Mouse (Mus musculus) hindbrain, embryonic 11.5 days (tissue): Measurements from ENCODE around the gene Edem3. TPM values are rescaled to one million over a fixed set of nuclear protein-coding genes. Genes with fewer than 3 reads are reported as not detected.

ENCODE experiments used
- ATAC-seq: fragments of 200-750 bp; cut with Nextera tagmentation; 2 replicates; pipeline ENCODE4 v1.8.0; 2017; ENCODE audit warnings: mild to moderate bottlenecking, moderate TSS enrichment, moderate library complexity; ENCODE audit not compliant: low FRiP score
- DNase-seq: peaks from one replicate; pipeline ENCODE4 v3.0.0-alpha.2; 2015; ENCODE audit warnings: low spot score
- H3K27ac ChIP-seq: fragments of 300-500 bp; sonication (generic); 2 replicates; pipeline ENCODE4 v1.5.1; 2014; ENCODE audit warnings: mild to moderate bottlenecking, low read depth, low read length
- H3K27me3 ChIP-seq: fragments of 300-500 bp; sonication (generic); 2 replicates; pipeline ENCODE4 v1.6.1; 2014; ENCODE audit warnings: mild to moderate bottlenecking, low read length, moderate library complexity, mixed read lengths; ENCODE audit not compliant: control insufficient read depth, insufficient read depth
- H3K36me3 ChIP-seq: fragments of 300-500 bp; sonication (generic); 2 replicates; pipeline ENCODE4 v1.6.1; 2014; ENCODE audit warnings: mild to moderate bottlenecking, low read length, moderate library complexity, mixed read lengths; ENCODE audit not compliant: control insufficient read depth, insufficient read depth
- H3K4me1 ChIP-seq: fragments of 300-500 bp; sonication (generic); replicated peaks from 2 replicates; pipeline ENCODE4 v1.6.1; 2014; ENCODE audit warnings: low read length, mixed read lengths; ENCODE audit not compliant: control insufficient read depth, insufficient read depth
- H3K4me2 ChIP-seq: fragments of 300-500 bp; sonication (generic); replicated peaks from 2 replicates; pipeline ENCODE4 v1.6.1; 2014; ENCODE audit warnings: mild to moderate bottlenecking, low read depth, low read length
- H3K4me3 ChIP-seq: fragments of 300-500 bp; sonication (generic); 2 replicates; pipeline ENCODE4 v1.5.1; 2014; ENCODE audit warnings: low read depth, low read length
- H3K9ac ChIP-seq: fragments of 300-500 bp; sonication (generic); 2 replicates; pipeline ENCODE4 v1.6.1; 2014; ENCODE audit warnings: low read depth, low read length
- H3K9me3 ChIP-seq: fragments of 300-500 bp; sonication (generic); 2 replicates; pipeline ENCODE4 v1.6.1; 2016; ENCODE audit warnings: low read length; ENCODE audit not compliant: control insufficient read depth
- WGBS: fragments of 180-500 bp; shearing (Covaris S2); extraction: QIAGEN DNeasy Blood & Tissue Kit; methylation state at CpG from one replicate; pipeline ENCODE4 v1.1.7; 2014; 5-methylcytosine and 5-hydroxymethylcytosine counted together
- polyA plus RNA-seq: library from polyadenylated mRNA; unstranded; fragments of >200 nt; fragmentation: Nextera tagmentation; extraction: Ambion mirVana; gene quantifications from 2 replicates; pipeline ENCODE4 v1.2.1, GENCODE M21; 2014

Gene Edem3
- polyA plus RNA-seq, 1 experiment from 2014 or later: 21.2 TPM

GRCm38 (mm10) chr1:151861334-151861995 lies 106.3 kb downstream of the Edem3 start:
- Histone ChIP-seq H3K27me3 (no peaks in the 10 kb centered on the region), H3K36me3 (no peaks in the 10 kb centered on the region), H3K4me3 (no peak overlapping the region), H3K9ac (no peak overlapping the region), H3K9me3 (no peaks in the 10 kb centered on the region), H3K27ac (no peak overlapping the region), H3K4me2 (no peak overlapping the region), H3K4me1 (no peaks in the 10 kb centered on the region)
- ATAC-seq: no peak
- DNase-seq: no peak
- WGBS: 70% methylated on average over 20 of the region's 20 CpGs

- Histone ChIP-seq H3K27me3 (no peaks in the 10 kb centered on the region), H3K4me2 (no peak overlapping the region), H3K9me3 (no peaks in the 10 kb centered on the region), H3K4me3 (no peak overlapping the region), H3K36me3 (no peaks in the 10 kb centered on the region), H3K4me1 (no peaks in the 10 kb centered on the region), H3K27ac (no peak overlapping the region), H3K9ac (no peak overlapping the region)
- DNase-seq: no peak
- ATAC-seq: no peak
- WGBS: 92% methylated on average over 8 of the region's 8 CpGs
Observed at GRCm38 (mm10) chr1:151862109-151862508, 106.9 kb downstream of the Edem3 start.

- Histone ChIP-seq H3K36me3 (no peaks in the 10 kb centered on the region), H3K4me2 (no peak overlapping the region), H3K27me3 (no peaks in the 10 kb centered on the region), H3K27ac (no peak overlapping the region), H3K4me1 (no peaks in the 10 kb centered on the region), H3K9ac (no peak overlapping the region), H3K4me3 (no peak overlapping the region), H3K9me3 (no peaks in the 10 kb centered on the region)
- 78% methylated on average over 17 of the region's 17 CpGs for WGBS
- DNase-seq (no peak), ATAC-seq (no peak)
Observed at GRCm38 (mm10) chr1:151863135-151863796, 108.1 kb downstream of the Edem3 start.

- no peak overlapping the region for H3K9ac ChIP-seq
- ATAC-seq (no peak), DNase-seq (no peak)
- no peaks in the 10 kb centered on the region for H3K36me3 ChIP-seq
- no peaks in the 10 kb centered on the region for H3K4me1 ChIP-seq
- no peak overlapping the region for H3K4me3 ChIP-seq
- 90% methylated on average over 12 of the region's 12 CpGs for WGBS
- H3K27me3 ChIP-seq: no peaks in the 10 kb centered on the region
- no peak overlapping the region for H3K4me2 ChIP-seq
- no peak overlapping the region for H3K27ac ChIP-seq
- H3K9me3 ChIP-seq: no peaks in the 10 kb centered on the region
Observed at GRCm38 (mm10) chr1:151863797-151864147, 108.6 kb downstream of the Edem3 start.

GRCm38 (mm10) chr1:151864326-151864725 lies 109.2 kb downstream of the Edem3 start:
- Histone ChIP-seq H3K4me3 (no peak overlapping the region), H3K36me3 (no peaks in the 10 kb centered on the region), H3K4me1 (no peaks in the 10 kb centered on the region), H3K4me2 (no peak overlapping the region), H3K9ac (no peak overlapping the region), H3K27me3 (no peaks in the 10 kb centered on the region), H3K27ac (no peak overlapping the region), H3K9me3 (no peaks in the 10 kb centered on the region)
- WGBS: 93% methylated on average over 6 of the region's 6 CpGs
- DNase-seq: no peak
- no peak for ATAC-seq

Other genes starting within 250 kb of the Edem3 start
- gene Fam129a, start 184.2 kb upstream of the Edem3 start, polyA plus RNA-seq: 0.60 and 0.93 TPM in 2 replicates